Mouse (Mus musculus) MEL (cell line): ENCODE measurements around the gene Chsy1. TPM values are rescaled to one million over a fixed set of nuclear protein-coding genes. Genes with fewer than 3 reads are reported as not detected.

ENCODE experiments used
- DNase-seq: peaks from one replicate; pipeline ENCODE4 v3.0.0; 2011; ENCODE audit warnings: low read depth, low spot score
- H3K27ac ChIP-seq: 2 replicates; pipeline ENCODE4 v1.5.1; 2012; ENCODE audit warnings: low read depth, mild to moderate bottlenecking, control low read depth, low read length, moderate library complexity; ENCODE audit not compliant: control insufficient read depth
- H3K27me3 ChIP-seq, 2 experiments: fragments of 150-350 bp in 1 of 2; sonication (generic) in 1 of 2; 2 replicates each; pipeline ENCODE4 v1.6.1; 2012; ENCODE audit warnings: low read length in 2 of 2, mild to moderate bottlenecking in 2 of 2, improper control_type of control experiment in 1 of 2, moderate library complexity in 1 of 2; ENCODE audit not compliant: insufficient read depth in 2 of 2, control insufficient read depth in 1 of 2
- H3K36me3 ChIP-seq, 2 experiments: 2 replicates each; pipeline ENCODE4 v1.6.1; 2012 to 2014; ENCODE audit warnings: low read length in 2 of 2, improper control_type of control experiment in 1 of 2, inconsistent platforms in 1 of 2, mild to moderate bottlenecking in 1 of 2; ENCODE audit not compliant: insufficient read depth in 2 of 2, control insufficient read depth in 1 of 2
- H3K4me1 ChIP-seq, 2 experiments: fragments of 150-350 bp in 1 of 2; sonication (generic) in 1 of 2; 2 replicates each; pipeline ENCODE4 v1.6.1; 2012; ENCODE audit warnings: low read length in 2 of 2, improper control_type of control experiment in 1 of 2, mild to moderate bottlenecking in 1 of 2; ENCODE audit not compliant: insufficient read depth in 2 of 2, control insufficient read depth in 1 of 2
- H3K4me3 ChIP-seq, 2 experiments: fragments of 150-350 bp in 1 of 2; sonication (generic) in 1 of 2; 2 replicates each; pipeline ENCODE4 v1.5.1; 2012; ENCODE audit warnings: low read depth in 2 of 2, low read length in 2 of 2, mild to moderate bottlenecking in 2 of 2, moderate library complexity in 2 of 2, control low read depth in 1 of 2, improper control_type of control experiment in 1 of 2; ENCODE audit not compliant: control insufficient read depth in 1 of 2, insufficient read depth in 1 of 2
- H3K79me2 ChIP-seq: 2 replicates; pipeline ENCODE4 v1.6.1; 2012; ENCODE audit warnings: mild to moderate bottlenecking, low read length, moderate library complexity; ENCODE audit not compliant: control insufficient read depth, poor library complexity, insufficient read depth
- H3K9ac ChIP-seq: 2 replicates; pipeline ENCODE4 v1.6.1; 2012; ENCODE audit warnings: low read depth, mild to moderate bottlenecking, control low read depth, low read length, moderate library complexity; ENCODE audit not compliant: control insufficient read depth, poor library complexity, severe bottlenecking
- H3K9me3 ChIP-seq: fragments of 150-350 bp; sonication (generic); replicated peaks from 2 replicates; pipeline ENCODE4 v1.6.1; 2012; ENCODE audit warnings: mild to moderate bottlenecking, low read length, improper control_type of control experiment, moderate library complexity; ENCODE audit not compliant: insufficient read depth
- CTCF ChIP-seq, 3 experiments: IDR thresholded peaks in 2 of 3; conservative IDR thresholded peaks in 1 of 3; 2 replicates each; pipeline ENCODE4 v1.5.1; 2011 to 2012; ENCODE audit warnings: low read length in 3 of 3, low read depth in 2 of 3, mild to moderate bottlenecking in 2 of 3, improper control_type of control experiment in 1 of 3, inconsistent platforms in 1 of 3, mixed read lengths in 1 of 3, moderate library complexity in 1 of 3; ENCODE audit not compliant: control insufficient read depth in 1 of 3, insufficient read depth in 1 of 3, poor library complexity in 1 of 3, severe bottlenecking in 1 of 3
- EP300 ChIP-seq, 2 experiments: IDR thresholded peaks; 2 replicates each; pipeline ENCODE4 v1.6.1; 2011; ENCODE audit warnings: improper control_type of control experiment in 2 of 2, low read length in 2 of 2, low read depth in 1 of 2, mild to moderate bottlenecking in 1 of 2
- ETS1 ChIP-seq: IDR thresholded peaks from 2 replicates; pipeline ENCODE4 v1.6.1; 2012; ENCODE audit warnings: low read depth, mild to moderate bottlenecking, inconsistent platforms, low read length, improper control_type of control experiment, moderate library complexity
- GABPA ChIP-seq: IDR thresholded peaks from 2 replicates; pipeline ENCODE4 v1.6.1; 2012; ENCODE audit warnings: low read depth, mild to moderate bottlenecking, inconsistent platforms, low read length, improper control_type of control experiment, moderate library complexity
- GATA1 ChIP-seq: IDR thresholded peaks from 2 replicates; pipeline ENCODE4 v1.6.1; 2011; ENCODE audit warnings: low read depth, low read length, improper control_type of control experiment
- HCFC1 ChIP-seq: IDR thresholded peaks from 2 replicates; pipeline ENCODE4 v1.6.1; 2012; ENCODE audit warnings: low read depth, mild to moderate bottlenecking, inconsistent platforms, low read length, improper control_type of control experiment, moderate library complexity
- MAFK ChIP-seq: IDR thresholded peaks from 2 replicates; pipeline ENCODE4 v1.6.1; 2011; ENCODE audit warnings: low read depth, mild to moderate bottlenecking, low read length, improper control_type of control experiment, borderline replicate concordance
- MAX ChIP-seq: IDR thresholded peaks from 2 replicates; pipeline ENCODE4 v1.6.1; 2011; ENCODE audit warnings: low read length, improper control_type of control experiment
- MEF2A ChIP-seq: IDR thresholded peaks from 2 replicates; pipeline ENCODE4 v1.6.1; 2014; ENCODE audit warnings: low read depth, mild to moderate bottlenecking, inconsistent platforms, low read length, improper control_type of control experiment; ENCODE audit not compliant: poor library complexity, insufficient replicate concordance, severe bottlenecking; ENCODE audit errors: extremely low read depth
- MXI1 ChIP-seq: IDR thresholded peaks from 2 replicates; pipeline ENCODE4 v1.6.1; 2011; ENCODE audit warnings: mild to moderate bottlenecking, low read depth, low read length, improper control_type of control experiment
- MYB ChIP-seq: IDR thresholded peaks from 2 replicates; pipeline ENCODE4 v1.6.1; 2011; ENCODE audit warnings: mild to moderate bottlenecking, low read depth, low read length, improper control_type of control experiment
- POLR2A ChIP-seq, 2 experiments: IDR thresholded peaks; 2 replicates each; pipeline ENCODE4 v1.6.1; 2011 to 2012; ENCODE audit warnings: low read length in 2 of 2, mild to moderate bottlenecking in 2 of 2, control low read depth in 1 of 2, improper control_type of control experiment in 1 of 2, low read depth in 1 of 2, moderate library complexity in 1 of 2; ENCODE audit not compliant: control insufficient read depth in 1 of 2, insufficient read depth in 1 of 2, poor library complexity in 1 of 2
- RAD21 ChIP-seq: IDR thresholded peaks from 2 replicates; pipeline ENCODE4 v1.6.1; 2011; ENCODE audit warnings: mild to moderate bottlenecking, low read depth, low read length, improper control_type of control experiment
- RCOR1 ChIP-seq: IDR thresholded peaks from 2 replicates; pipeline ENCODE4 v1.6.1; 2012; ENCODE audit warnings: low read depth, mild to moderate bottlenecking, inconsistent platforms, low read length, improper control_type of control experiment
- SIN3A ChIP-seq: IDR thresholded peaks from 2 replicates; pipeline ENCODE4 v1.6.1; 2012; ENCODE audit warnings: low read length, improper control_type of control experiment, inconsistent platforms
- SMC3 ChIP-seq: IDR thresholded peaks from 2 replicates; pipeline ENCODE4 v1.6.1; 2011; ENCODE audit warnings: low read depth, low read length, improper control_type of control experiment
- TAL1 ChIP-seq: IDR thresholded peaks from 2 replicates; pipeline ENCODE4 v1.6.1; 2012; ENCODE audit warnings: mild to moderate bottlenecking, inconsistent platforms, low read length, moderate library complexity, mixed read lengths
- TBP ChIP-seq: IDR thresholded peaks from 2 replicates; pipeline ENCODE4 v1.8.0; 2011; ENCODE audit warnings: low read depth, low read length, improper control_type of control experiment
- TCF12 ChIP-seq: IDR thresholded peaks from 2 replicates; pipeline ENCODE4 v1.6.1; 2014; ENCODE audit warnings: low read depth, mild to moderate bottlenecking, inconsistent platforms, low read length, improper control_type of control experiment, moderate library complexity
- UBTF ChIP-seq: IDR thresholded peaks from 2 replicates; pipeline ENCODE4 v1.6.1; 2012; ENCODE audit warnings: low read depth, mild to moderate bottlenecking, inconsistent platforms, low read length, improper control_type of control experiment, moderate library complexity, borderline replicate concordance; ENCODE audit not compliant: insufficient read depth
- USF1 ChIP-seq: IDR thresholded peaks from 2 replicates; pipeline ENCODE4 v1.6.1; 2014; ENCODE audit warnings: low read depth, mild to moderate bottlenecking, inconsistent platforms, low read length, improper control_type of control experiment, moderate library complexity
- ZC3H11A ChIP-seq: IDR thresholded peaks from 2 replicates; pipeline ENCODE4 v1.6.1; 2012; ENCODE audit warnings: low read depth, mild to moderate bottlenecking, inconsistent platforms, low read length, improper control_type of control experiment
- ZKSCAN1 ChIP-seq: IDR thresholded peaks from 2 replicates; pipeline ENCODE4 v1.6.1; 2012; ENCODE audit warnings: low read depth, mild to moderate bottlenecking, inconsistent platforms, low read length, improper control_type of control experiment, moderate library complexity
- ZMIZ1 ChIP-seq: IDR thresholded peaks from 2 replicates; pipeline ENCODE4 v1.6.1; 2012; ENCODE audit warnings: low read depth, mild to moderate bottlenecking, inconsistent platforms, low read length, improper control_type of control experiment, moderate library complexity
- ZNF384 ChIP-seq: IDR thresholded peaks from 2 replicates; pipeline ENCODE4 v1.6.1; 2012; ENCODE audit warnings: low read depth, mild to moderate bottlenecking, inconsistent platforms, low read length, improper control_type of control experiment
- polyA plus RNA-seq, 2 experiments: library from polyadenylated mRNA; stranded (reverse) in 1 of 2; unstranded in 1 of 2; fragments of >175 nt in 1 of 2; fragments of >200 nt in 1 of 2; gene quantifications; 2 replicates each; pipeline versions ENCODE4 v1.2.1 to v1.2.4; 2012; ENCODE audit warnings: low replicate concordance in 2 of 2, low read depth in 1 of 2; ENCODE audit not compliant: insufficient read length in 2 of 2, insufficient read depth in 1 of 2, missing spikeins in 1 of 2
- total RNA-seq: library from RNA; depleted of rRNA; stranded (reverse); fragments of 300-350 nt; gene quantifications from 2 replicates; pipeline ENCODE4 v1.2.3, GENCODE M21; 2012

Gene Chsy1
- total and polyA plus RNA-seq, 3 experiments, result 8.5 to 10.3 TPM; not detected in 1

DNA sequence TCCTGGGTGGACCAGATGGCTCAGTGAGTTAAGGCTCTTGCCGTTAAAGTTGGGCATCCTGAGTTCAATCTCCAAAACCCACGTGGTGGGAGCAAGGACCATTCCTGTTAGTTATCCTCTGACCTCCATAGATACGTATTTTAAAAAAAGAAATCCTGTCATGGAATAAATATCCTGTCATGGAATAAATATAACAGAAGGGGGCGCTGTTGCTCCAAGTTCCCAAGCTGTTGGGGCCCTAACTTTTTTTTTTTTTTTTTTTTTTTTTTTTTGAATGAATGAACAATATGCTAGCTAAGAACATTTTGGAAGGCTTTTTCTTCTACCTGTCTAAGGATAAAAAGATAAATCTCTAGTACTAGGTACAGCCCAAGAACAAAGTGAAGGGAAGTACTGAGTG lies 7.4 kb upstream of the Chsy1 start:
- DNase-seq, result peak; percentile 74
- Histone ChIP-seq H3K27ac (no peak overlapping the region), H3K79me2 (no peaks in the 10 kb centered on the region), H3K27me3 (no peaks in the 10 kb centered on the region), H3K9me3 (no peaks in the 10 kb centered on the region), H3K4me1 (peaks cover 0 to 7% of the 10 kb centered on the region in 2 experiments; a peak in 3 of 4 replicates), H3K4me3 (no peak overlapping the region), H3K9ac (no peak overlapping the region), H3K36me3 (0 out of 4 replicates have a peak, but pooled peaks cover 0 to 2% of the 10 kb centered on the region in 2 experiments)
- TF ChIP-seq EP300 (IDR thresholded peaks at IDR 0.05; ENCODE audit: low read depth in 1 of 2, low read length in 2 of 2) (no peak), SIN3A (0 out of 2 replicates have a peak, but pooled peaks have one; percentile 43), ZKSCAN1 (peak; percentile 77; the same call in 1 of the 2 replicates), ZNF384 (peak; percentile 100), SMC3 (peak; percentile 89), ZC3H11A (peak; percentile 96), RAD21 (peak; percentile 94), CTCF (IDR thresholded peaks at IDR 0.05 in 2 of 3, conservative IDR thresholded peaks at IDR 0.05 in 1 of 3; ENCODE audit: control insufficient read depth in 1 of 3, insufficient read depth in 1 of 3, low read depth in 2 of 3, low read length in 3 of 3, poor library complexity in 1 of 3, severe bottlenecking in 1 of 3) (peak; percentile 35 to 82 (median 56)), UBTF (no peak)

DNA sequence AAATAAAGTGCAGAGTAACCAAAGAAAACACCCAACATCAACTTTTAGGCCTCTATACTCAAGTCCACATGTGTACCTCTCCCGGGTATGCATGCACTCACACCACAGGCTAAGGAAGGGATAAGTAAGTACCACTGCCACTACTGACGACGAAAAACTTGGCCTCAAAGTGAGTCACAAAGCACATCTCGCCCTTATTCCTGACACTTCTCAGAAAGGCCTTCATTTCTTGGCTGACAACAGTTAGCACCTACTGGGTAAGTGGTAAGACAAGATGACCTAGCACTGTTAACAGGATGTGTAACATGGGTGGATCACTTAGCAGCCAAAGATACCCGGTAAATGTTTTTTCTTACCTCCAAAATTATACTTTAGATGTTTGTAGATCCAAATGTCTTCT lies 4.8 kb upstream of the Chsy1 start:
- no peaks in the 10 kb centered on the region for H3K9me3 ChIP-seq
- no peak overlapping the region for H3K4me3 ChIP-seq
- 0 out of 4 replicates have a peak, but pooled peaks cover 0 to 2% of the 10 kb centered on the region in 2 experiments for H3K36me3 ChIP-seq
- H3K9ac ChIP-seq, result no peak overlapping the region
- H3K27me3 ChIP-seq, result no peaks in the 10 kb centered on the region
- peaks cover 2% of the 10 kb centered on the region; the same call in 1 of the 2 replicates for H3K79me2 ChIP-seq
- TF ChIP-seq MEF2A, result no peak
- no peak for TF ChIP-seq MAFK
- no peak for TF ChIP-seq SIN3A
- no peak for TF ChIP-seq RCOR1
- TF ChIP-seq POLR2A (IDR thresholded peaks at IDR 0.05; ENCODE audit: control insufficient read depth in 1 of 2, insufficient read depth in 1 of 2, low read depth in 1 of 2, low read length in 2 of 2, poor library complexity in 1 of 2), result no peak
- TF ChIP-seq SMC3, result no peak
- no peak for TF ChIP-seq TBP
- no peak for TF ChIP-seq MAX
- TF ChIP-seq TAL1, result no peak
- no peak for TF ChIP-seq MXI1
- no peak for TF ChIP-seq HCFC1
- no peak for TF ChIP-seq UBTF
- TF ChIP-seq TCF12, result no peak
- no peak for TF ChIP-seq ZMIZ1
- TF ChIP-seq ETS1, result no peak
- TF ChIP-seq MYB, result no peak
- TF ChIP-seq ZKSCAN1, result no peak
- no peak for TF ChIP-seq GABPA
- no peak for TF ChIP-seq GATA1
- TF ChIP-seq USF1, result no peak
- no peak for DNase-seq
- H3K27ac ChIP-seq, result no peak overlapping the region
- peaks cover 0 to 9% of the 10 kb centered on the region in 2 experiments; a peak in 3 of 4 replicates for H3K4me1 ChIP-seq
